Mouse (Mus musculus) erythroblast, embryonic 14.5 days (primary cell): ENCODE measurements around the gene Rnf157.

Experiments used
- GATA1 ChIP-seq: IDR thresholded peaks from 2 replicates; pipeline ENCODE4 v1.6.1; 2012; ENCODE audit warnings: low read length, inconsistent platforms, mixed read lengths
- TAL1 ChIP-seq: IDR thresholded peaks from 3 replicates; pipeline ENCODE4 v1.6.1; 2012; ENCODE audit warnings: low read length, inconsistent platforms, mixed read lengths

- TF ChIP-seq GATA1 (no peak), TAL1 (no peak)
These were observed 43.4 kb upstream of the Rnf157 start for GRCm38 (mm10) chr11:116456234-116456633.
